Mouse (Mus musculus) CH12.LX (cell line): ENCODE data around the gene Ehd1.

ENCODE experiments used
- CTCF ChIP-seq, 2 experiments: IDR thresholded peaks in 1 of 2; conservative IDR thresholded peaks in 1 of 2; 2 replicates each; pipeline ENCODE4 v1.5.1; 2011 to 2012; ENCODE audit warnings: low read depth in 2 of 2, low read length in 2 of 2, improper control_type of control experiment in 1 of 2, inconsistent platforms in 1 of 2, mild to moderate bottlenecking in 1 of 2, moderate library complexity in 1 of 2
- EP300 ChIP-seq: IDR thresholded peaks from 2 replicates; pipeline ENCODE4 v1.6.1; 2011; ENCODE audit warnings: low read length, improper control_type of control experiment
- POLR2AphosphoS2 ChIP-seq: IDR thresholded peaks from 2 replicates; pipeline ENCODE4 v1.6.1; 2011; ENCODE audit warnings: low read depth, low read length, improper control_type of control experiment
- ZC3H11A ChIP-seq: IDR thresholded peaks from 2 replicates; pipeline ENCODE4 v1.6.1; 2012; ENCODE audit warnings: low read depth, mild to moderate bottlenecking, inconsistent platforms, low read length, improper control_type of control experiment

DNA sequence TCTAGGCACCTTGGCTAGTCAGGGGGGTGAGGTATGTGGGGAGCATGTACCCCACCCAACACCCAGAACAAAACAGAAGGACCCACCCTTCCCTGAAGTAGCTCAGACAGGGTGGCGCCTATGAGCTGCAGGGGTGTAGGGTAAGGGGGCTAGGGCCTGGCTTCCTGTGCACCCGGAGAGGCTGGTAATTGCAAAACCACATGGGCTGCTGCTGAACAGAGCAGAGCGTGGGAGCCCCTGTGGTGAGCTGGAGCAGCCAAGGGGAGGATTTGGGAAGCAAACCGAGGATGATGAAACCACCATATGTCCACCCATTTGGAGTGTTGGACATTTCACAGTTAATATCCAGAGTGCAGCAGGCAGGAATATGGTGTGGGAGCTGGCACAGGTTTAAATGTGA lies 26.0 kb downstream of the Ehd1 start:
- no peak; the same call in 1 of the 2 replicates for TF ChIP-seq POLR2AphosphoS2
- TF ChIP-seq CTCF (conservative IDR thresholded peaks at IDR 0.05 in 1 of 2, IDR thresholded peaks at IDR 0.05 in 1 of 2; ENCODE audit: low read depth in 2 of 2, low read length in 2 of 2) = no peak
- no peak for TF ChIP-seq ZC3H11A
- TF ChIP-seq EP300 = no peak
